Mouse (Mus musculus) CH12.LX (cell line): ENCODE measurements around the gene Nradd. TPM values are rescaled to one million over a fixed set of nuclear protein-coding genes. Genes with fewer than 3 reads are reported as not detected.

Source experiments
- DNase-seq: peaks from one replicate; pipeline ENCODE4 v3.0.0-alpha.2; 2013; ENCODE audit errors: extremely low read depth
- H3K27ac ChIP-seq: 2 replicates; pipeline ENCODE4 v1.5.1; 2012; ENCODE audit warnings: low read depth, mild to moderate bottlenecking, control low read depth, moderate library complexity; ENCODE audit not compliant: insufficient read depth
- H3K27me3 ChIP-seq: replicated peaks from 2 replicates; pipeline ENCODE3; 2012; ENCODE audit warnings: inconsistent platforms
- H3K36me3 ChIP-seq, 2 experiments: replicated peaks in 1 of 2; 2 replicates each; pipeline versions ENCODE3 to v1.6.1; 2012; ENCODE audit warnings: inconsistent platforms in 1 of 2, low read length in 1 of 2, mild to moderate bottlenecking in 1 of 2, mixed read lengths in 1 of 2, moderate library complexity in 1 of 2; ENCODE audit not compliant: control insufficient read depth in 1 of 2, insufficient read depth in 1 of 2
- H3K4me1 ChIP-seq, 2 experiments: 2 replicates each; pipeline ENCODE4 v1.6.1; 2012; ENCODE audit warnings: inconsistent platforms in 1 of 2, moderate library complexity in 1 of 2; ENCODE audit not compliant: insufficient read depth in 2 of 2, control insufficient read depth in 1 of 2
- H3K4me2 ChIP-seq: 2 replicates; pipeline ENCODE4 v1.6.1; 2012; ENCODE audit warnings: low read depth, mild to moderate bottlenecking, control low read depth; ENCODE audit not compliant: poor library complexity, insufficient read depth, severe bottlenecking
- H3K4me3 ChIP-seq, 3 experiments: fragments of 150-350 bp in 1 of 3; sonication (generic) in 1 of 3; replicated peaks in 1 of 3; 2 replicates each; pipeline versions ENCODE3 to v1.5.1; 2011 to 2012; ENCODE audit warnings: low read depth in 2 of 3, low read length in 2 of 3, mild to moderate bottlenecking in 2 of 3, moderate library complexity in 2 of 3, control low read depth in 1 of 3, improper control_type of control experiment in 1 of 3, inconsistent platforms in 1 of 3, mixed read lengths in 1 of 3; ENCODE audit not compliant: poor library complexity in 1 of 3
- H3K79me2 ChIP-seq: replicated peaks from 2 replicates; pipeline ENCODE4 v1.6.1; 2012; ENCODE audit warnings: mild to moderate bottlenecking, moderate library complexity; ENCODE audit not compliant: control insufficient read depth, poor library complexity, insufficient read depth, severe bottlenecking; ENCODE audit errors: extremely low read depth
- H3K9ac ChIP-seq: 2 replicates; pipeline ENCODE4 v1.6.1; 2012; ENCODE audit warnings: low read depth, mild to moderate bottlenecking, control low read depth, moderate library complexity; ENCODE audit not compliant: insufficient read depth
- H3K9me3 ChIP-seq: replicated peaks from 2 replicates; pipeline ENCODE3; 2012; ENCODE audit warnings: low read length, inconsistent platforms, mixed read lengths
- BHLHE40 ChIP-seq: IDR thresholded peaks from 2 replicates; pipeline ENCODE4 v1.6.1; 2011; ENCODE audit warnings: mild to moderate bottlenecking, low read depth, low read length, improper control_type of control experiment
- CHD2 ChIP-seq: IDR thresholded peaks from 2 replicates; pipeline ENCODE4 v1.6.1; 2011; ENCODE audit warnings: low read length, improper control_type of control experiment
- CTCF ChIP-seq, 2 experiments: IDR thresholded peaks in 1 of 2; conservative IDR thresholded peaks in 1 of 2; 2 replicates each; pipeline ENCODE4 v1.5.1; 2011 to 2012; ENCODE audit warnings: low read depth in 2 of 2, low read length in 2 of 2, improper control_type of control experiment in 1 of 2, inconsistent platforms in 1 of 2, mild to moderate bottlenecking in 1 of 2, moderate library complexity in 1 of 2
- EP300 ChIP-seq: IDR thresholded peaks from 2 replicates; pipeline ENCODE4 v1.6.1; 2011; ENCODE audit warnings: low read length, improper control_type of control experiment
- ETS1 ChIP-seq: conservative IDR thresholded peaks from 2 replicates; pipeline ENCODE4 v1.6.1; 2012; ENCODE audit warnings: low read depth, mild to moderate bottlenecking, inconsistent platforms, low read length, improper control_type of control experiment, moderate library complexity
- HCFC1 ChIP-seq: IDR thresholded peaks from 2 replicates; pipeline ENCODE4 v1.6.1; 2012; ENCODE audit warnings: low read depth, mild to moderate bottlenecking, inconsistent platforms, low read length, improper control_type of control experiment
- MAFK ChIP-seq: IDR thresholded peaks from 2 replicates; pipeline ENCODE4 v1.6.1; 2011; ENCODE audit warnings: low read length, improper control_type of control experiment; ENCODE audit not compliant: insufficient replicate concordance
- MAX ChIP-seq: IDR thresholded peaks from 2 replicates; pipeline ENCODE4 v1.6.1; 2011; ENCODE audit warnings: low read length, improper control_type of control experiment
- NELFE ChIP-seq: IDR thresholded peaks from 2 replicates; pipeline ENCODE4 v1.6.1; 2011; ENCODE audit warnings: low read depth, low read length, improper control_type of control experiment
- SIN3A ChIP-seq: IDR thresholded peaks from 2 replicates; pipeline ENCODE4 v1.6.1; 2012; ENCODE audit warnings: low read length, improper control_type of control experiment, inconsistent platforms
- ZKSCAN1 ChIP-seq: IDR thresholded peaks from 2 replicates; pipeline ENCODE4 v1.6.1; 2012; ENCODE audit warnings: low read depth, inconsistent platforms, low read length, improper control_type of control experiment, borderline replicate concordance
- ZMIZ1 ChIP-seq: IDR thresholded peaks from 2 replicates; pipeline ENCODE4 v1.6.1; 2012; ENCODE audit warnings: low read depth, mild to moderate bottlenecking, inconsistent platforms, low read length, improper control_type of control experiment
- ZNF384 ChIP-seq: IDR thresholded peaks from 2 replicates; pipeline ENCODE4 v1.6.1; 2012; ENCODE audit warnings: low read depth, low read length, improper control_type of control experiment, inconsistent platforms
- dilution Hi-C: fragments of 300-500 bp; cut with MboI; formaldehyde crosslinking; loops from 2 replicates; pipeline ENCODE4 v1.14.3; 2020; ENCODE audit warnings: low sequenced_read_pairs; ENCODE audit not compliant: extremely low pct_unique_long_range_greater_than_20kb, extremely low pct_ligation_motif_present
- in situ Hi-C: fragments of 300-500 bp; cut with MboI; formaldehyde crosslinking; loops from 3 replicates; pipeline ENCODE4 v1.14.3; 2019; ENCODE audit warnings: low sequenced_read_pairs, low pct_ligation_motif_present, low pct_unique_long_range_greater_than_20kb, mixed read lengths
- polyA plus RNA-seq: library from polyadenylated mRNA; unstranded; fragments of >175 nt; gene quantifications from 2 replicates; pipeline ENCODE4 v1.2.1, GENCODE M21; 2012; ENCODE audit warnings: low read depth; ENCODE audit not compliant: insufficient read length
- total RNA-seq, 2 experiments: library from RNA; depleted of rRNA; stranded (reverse); fragments of 300-350 nt in 1 of 2; fragments of >200 nt in 1 of 2; gene quantifications; 2 replicates each; pipeline ENCODE4 v1.2.3; 2012 to 2014

Gene Nradd
- total and polyA plus RNA-seq, 3 experiments: 8.9 to 18.4 (median 15.8) TPM

DNA sequence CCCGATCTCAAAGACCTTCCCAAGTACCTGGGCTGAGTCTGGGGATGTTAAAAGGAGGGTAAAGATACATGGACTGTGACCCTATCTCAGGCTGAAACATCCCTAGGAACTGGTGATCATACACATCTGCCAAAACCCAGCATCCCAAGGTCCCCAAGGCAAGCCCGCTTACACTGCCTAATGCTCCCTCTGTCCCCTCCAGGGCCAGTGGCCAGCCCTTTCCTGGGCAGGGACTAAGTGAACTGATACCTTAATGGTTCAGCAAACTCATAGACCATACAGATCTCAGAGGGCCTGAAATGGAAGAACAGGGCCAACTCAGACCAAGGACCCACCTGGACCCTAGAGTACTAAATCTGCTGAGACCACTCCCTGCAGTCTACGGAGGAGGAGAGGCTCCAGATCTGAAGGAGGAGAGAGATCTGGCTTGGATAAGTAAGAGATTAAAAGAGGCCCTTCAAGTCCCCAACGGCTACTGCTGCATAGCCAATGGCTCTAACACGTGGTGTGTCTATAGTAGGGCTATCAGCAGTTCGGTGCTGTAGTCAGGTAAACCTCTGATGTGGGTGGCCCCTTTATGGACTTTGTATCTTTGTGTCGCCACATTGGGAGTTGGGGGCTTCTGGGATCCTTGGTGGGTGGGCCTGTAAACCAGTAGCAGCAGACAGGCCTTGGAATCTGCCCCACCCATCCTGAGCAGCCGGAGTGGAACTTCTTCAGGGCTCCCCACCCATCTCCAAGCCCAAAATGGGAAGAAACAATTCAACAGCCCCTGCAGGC, 646 bp downstream of the Nradd start:
- Histone ChIP-seq H3K4me2 (no peak overlapping the region; the same call in 1 of the 2 replicates), H3K9ac (no peak overlapping the region; the same call in 1 of the 2 replicates), H3K9me3 (no peaks in the 10 kb centered on the region), H3K4me3 (peak overlapping the region in 2 of 3 experiments; percentile 38 to 56), H3K27ac (no peak overlapping the region), H3K36me3 (peaks cover 63 to 83% of the 10 kb centered on the region in 2 experiments), H3K27me3 (no peaks in the 10 kb centered on the region), H3K79me2 (no peaks in the 10 kb centered on the region), H3K4me1 (peaks cover 4 to 23% of the 10 kb centered on the region in 2 experiments; a peak in 2 of 4 replicates)
- no peak for DNase-seq
- TF ChIP-seq ZKSCAN1 (no peak), CTCF (conservative IDR thresholded peaks at IDR 0.05 in 1 of 2, IDR thresholded peaks at IDR 0.05 in 1 of 2; ENCODE audit: low read depth in 2 of 2, low read length in 2 of 2) (no peak), HCFC1 (no peak), MAX (no peak), SIN3A (no peak), EP300 (no peak), ZMIZ1 (no peak)
- in situ Hi-C loops (loop anchor here (5.0 kb wide), 1 partner anchor 211 kb away; no protein-coding TSS in a partner anchor), dilution Hi-C loops (no loop called here)

DNA sequence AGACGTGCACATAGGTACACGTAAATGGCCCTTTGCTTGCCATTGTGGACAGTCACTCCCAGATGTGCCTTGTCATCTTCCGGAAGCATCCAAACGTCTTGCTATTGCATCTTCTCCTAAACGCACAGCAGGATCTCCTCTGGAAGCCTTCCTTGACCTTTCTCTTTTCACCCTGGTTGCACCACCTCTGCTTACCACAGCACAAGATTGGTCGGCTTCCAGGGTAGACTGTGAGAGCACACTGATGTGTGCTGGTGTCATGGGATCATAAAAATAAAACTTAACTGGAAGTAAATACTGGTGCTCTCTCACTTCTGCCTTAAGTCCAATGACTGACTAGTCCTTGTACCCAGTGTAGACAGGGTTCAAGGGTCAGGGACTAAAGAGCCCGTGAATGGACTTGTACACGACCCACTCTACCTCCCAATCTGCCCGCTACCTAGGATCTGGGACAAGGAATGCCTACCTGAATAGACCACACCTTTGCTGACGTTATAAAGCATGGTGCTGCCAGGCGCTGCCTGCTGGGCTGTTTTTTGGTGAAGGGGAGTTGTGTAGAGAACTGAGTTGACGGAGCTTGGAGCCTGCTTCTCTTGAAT, 1.5 kb downstream of the Nradd start:
- in situ Hi-C loops: loop anchor here (5.0 kb wide), 1 partner anchor 210 kb away; no protein-coding TSS in a partner anchor
- H3K27me3 ChIP-seq: no peaks in the 10 kb centered on the region
- TF ChIP-seq ZKSCAN1 (no peak), BHLHE40 (no peak), ETS1 (no peak), MAX (no peak), MAFK (no peak), ZNF384 (no peak), NELFE (no peak), CHD2 (no peak)
- TF ChIP-seq, all 38 proteins: peak for 0
- Histone ChIP-seq H3K79me2 (no peaks in the 10 kb centered on the region), H3K4me2 (no peak overlapping the region), H3K9ac (no peak overlapping the region), H3K9me3 (no peaks in the 10 kb centered on the region), H3K4me3 (no peak overlapping the region), H3K4me1 (peaks cover 4 to 23% of the 10 kb centered on the region in 2 experiments; a peak in 2 of 4 replicates), H3K27ac (no peak overlapping the region), H3K36me3 (peaks cover 59 to 83% of the 10 kb centered on the region in 2 experiments)
- dilution Hi-C loops: no loop called here
- DNase-seq: no peak
